Mouse (Mus musculus) WW6 (cell line): ENCODE measurements around the gene Zfp955b.
"Not testable (repeated sequence)": the region's sequence is repeated elsewhere in the genome, so short reads cannot be mapped to it uniquely, and the experiment has no call there.

Source experiments
- DNase-seq: peaks from one replicate; pipeline ENCODE4 v3.0.0-alpha.2; 2013; ENCODE audit warnings: low read depth, low spot score

Gene Zfp955b

GRCm38 (mm10) chr17:33289039-33289875 lies at the start of gene Zfp955b:
Gene Zfp955b (plus strand): TSS chr17:33289544.
- DNase-seq = not testable (repeated sequence)

GRCm38 (mm10) chr17:33254530-33255318 lies 34.6 kb upstream of the Zfp955b start, which contains the start of gene Zfp955a:
Gene Zfp955a (minus strand): TSS chr17:33255145.
- DNase-seq = not testable (repeated sequence)

- DNase-seq = not testable (repeated sequence)
Observed at GRCm38 (mm10) chr17:33255319-33255657, 34.1 kb upstream of the Zfp955b start.

- DNase-seq = no peak
Observed at GRCm38 (mm10) chr17:33264376-33264775, 25.0 kb upstream of the Zfp955b start, which contains the start of gene Olfr63. Gene Olfr63 (plus strand): TSS chr17:33264676.

GRCm38 (mm10) chr17:33268907-33269306 lies 20.4 kb upstream of the Zfp955b start:
- DNase-seq = no peak

GRCm38 (mm10) chr17:33289876-33290149 lies 469 bp downstream of the Zfp955b start:
- not testable (repeated sequence) for DNase-seq

- DNase-seq = no peak
Observed at GRCm38 (mm10) chr17:33352981-33353380, 63.6 kb downstream of the Zfp955b start.
